Mouse (Mus musculus): ENCODE measurements around the gene Tmem256.

GRCm38 (mm10) chr11:69797924-69798323 is 40.4 kb upstream of the Tmem256 start:
- TF ChIP-seq CTCF (IDR thresholded peaks at IDR 0.05; ENCODE audit: low read depth, low read length) (no peak), POLR2A (IDR thresholded peaks at IDR 0.05; ENCODE audit: extremely low read depth, insufficient read depth, low read length) (no peak)
